Mouse (Mus musculus) thymus, adult 2 months (tissue): ENCODE measurements around the gene Zfp830.

ENCODE experiments used
- CTCF ChIP-seq: fragments of 200-500 bp; IDR thresholded peaks from 2 replicates; pipeline ENCODE4 v1.5.1; 2012; ENCODE audit warnings: mild to moderate bottlenecking, control low read depth, low read length, moderate library complexity, borderline replicate concordance; ENCODE audit not compliant: control insufficient read depth, poor library complexity, insufficient read depth; ENCODE audit errors: extremely low read depth
- POLR2A ChIP-seq: fragments of 200-500 bp; IDR thresholded peaks from 2 replicates; pipeline ENCODE4 v1.6.1; 2012; ENCODE audit warnings: mild to moderate bottlenecking, low read length, control low read depth, moderate library complexity; ENCODE audit not compliant: control insufficient read depth, poor library complexity, insufficient read depth; ENCODE audit errors: extremely low read depth

- TF ChIP-seq CTCF: no peak
- no peak for TF ChIP-seq POLR2A
Observed at GRCm38 (mm10) chr11:82762286-82762829, 1.8 kb upstream of the Zfp830 start.
